Mouse (Mus musculus): ENCODE results near the gene Rsrp1.

DNA sequence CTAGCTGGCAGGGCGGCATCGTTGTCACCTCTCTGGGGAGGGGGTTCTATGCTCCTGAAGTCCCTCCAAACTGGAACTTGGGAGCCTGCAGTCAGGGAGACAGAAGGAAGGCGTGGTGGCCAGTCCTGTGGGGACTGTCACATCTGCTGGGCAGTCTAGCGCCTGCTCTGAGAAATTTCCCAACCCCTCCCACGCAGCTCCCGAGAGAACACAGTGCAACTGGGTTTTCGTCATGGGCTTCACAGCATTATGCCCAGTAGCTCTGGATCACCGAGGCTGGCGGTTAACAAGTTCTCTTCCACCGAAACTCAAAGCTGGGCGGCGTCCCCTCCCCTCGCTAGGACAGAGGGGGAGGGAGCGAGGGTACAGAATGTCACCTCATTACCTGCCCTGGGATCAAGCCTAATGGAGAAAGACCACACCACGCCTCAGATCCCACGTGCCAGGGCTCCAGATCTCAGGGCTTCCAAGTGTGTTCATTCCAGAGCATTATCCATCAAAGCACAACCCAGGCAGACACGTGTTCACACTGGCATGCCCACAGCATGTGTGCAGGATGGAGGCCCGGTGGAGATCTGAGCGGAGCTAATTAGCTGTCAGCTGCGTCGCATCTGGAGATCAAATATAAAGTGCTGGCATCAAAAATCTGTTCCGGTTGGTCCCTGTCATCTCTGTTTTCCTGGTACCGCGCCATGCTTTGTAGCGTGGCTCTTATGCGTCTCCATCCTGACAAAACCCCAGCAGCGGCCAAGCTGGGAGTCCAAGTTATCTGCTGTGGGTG lies 20.6 kb downstream of the Rsrp1 start:
- TF ChIP-seq CTCF (IDR thresholded peaks at IDR 0.05; ENCODE audit: low read depth) (no peak), EP300 (IDR thresholded peaks at IDR 0.05; ENCODE audit: low read depth) (no peak)
